Mouse (Mus musculus): ENCODE results near the gene Cacnb2.

Cacnb2 gene

GRCm38 (mm10) chr2:14602788-14603187, at the start of gene Cacnb2:
Cacnb2 (plus strand) TSS chr2:14603088.
- no peak for DNase-seq (ENCODE audit: extremely low read depth, low read depth)

DNA sequence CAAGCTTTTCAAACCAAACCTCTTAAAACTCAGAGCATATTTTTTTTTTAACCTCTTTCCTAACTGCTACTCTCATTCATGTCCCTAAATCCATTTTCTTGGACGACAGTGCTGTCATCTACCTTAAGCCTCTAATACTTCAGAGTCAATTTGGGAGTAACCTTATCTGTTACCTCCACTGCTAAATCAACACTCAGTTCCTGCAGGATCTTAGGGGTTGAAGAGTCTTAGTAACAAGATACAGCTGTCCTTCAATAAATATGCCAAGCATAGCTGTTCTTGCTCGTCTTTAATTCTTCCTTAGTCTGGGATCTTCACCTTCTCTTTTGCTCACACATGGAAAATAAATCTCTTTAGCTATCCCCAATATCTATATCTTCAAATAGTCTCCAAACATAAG, 34.9 kb upstream of the Cacnb2 start:
- DNase-seq (ENCODE audit: extremely low read depth, low read depth) = no peak

DNA sequence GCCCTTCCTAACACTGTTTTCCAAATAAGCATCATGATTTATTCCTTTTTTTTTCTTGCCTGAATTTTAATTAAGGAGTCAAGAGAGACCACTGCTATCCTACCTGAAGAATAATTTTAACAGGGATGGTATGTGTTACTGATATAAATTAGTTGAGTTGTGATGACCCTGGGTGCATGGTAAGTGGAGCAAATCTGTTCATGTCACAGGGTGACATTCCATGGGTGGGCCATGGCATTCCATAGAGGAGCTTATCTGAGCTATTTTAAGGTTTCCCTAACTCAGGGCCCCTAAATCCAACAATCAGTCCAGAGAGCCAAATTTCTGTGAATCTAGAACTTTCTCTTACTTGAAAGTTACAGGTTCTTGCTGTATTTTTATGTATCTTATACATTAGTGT, 31.6 kb upstream of the Cacnb2 start:
- no peak for DNase-seq (ENCODE audit: extremely low read depth, low read depth)

DNA sequence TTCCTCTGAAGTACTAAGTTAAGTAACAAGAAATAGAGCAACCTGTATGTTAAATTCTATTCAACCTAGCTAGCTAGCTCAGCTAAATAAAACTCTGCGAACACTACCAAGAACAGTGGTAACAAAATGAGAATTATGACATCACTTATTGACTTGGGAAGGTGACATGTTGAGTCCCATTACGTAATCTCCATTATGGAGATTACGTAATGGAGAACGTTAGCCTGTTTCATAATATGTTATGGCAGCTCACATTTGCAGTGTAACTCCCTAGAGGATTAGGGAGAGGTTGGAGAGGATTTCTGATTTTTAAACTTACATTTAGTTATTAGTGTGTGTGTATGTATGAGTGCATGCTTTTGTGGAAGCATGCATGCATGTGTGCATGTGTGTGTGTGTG, 13.3 kb upstream of the Cacnb2 start:
- no peak for DNase-seq (ENCODE audit: extremely low read depth, low read depth)

GRCm38 (mm10) chr2:14597909-14598563, 4.9 kb upstream of the Cacnb2 start:
- DNase-seq (ENCODE audit: extremely low read depth, low read depth) = no peak

GRCm38 (mm10) chr2:14603784-14604781, 1.2 kb downstream of the Cacnb2 start:
- no peak for DNase-seq (ENCODE audit: extremely low read depth, low read depth)

DNA sequence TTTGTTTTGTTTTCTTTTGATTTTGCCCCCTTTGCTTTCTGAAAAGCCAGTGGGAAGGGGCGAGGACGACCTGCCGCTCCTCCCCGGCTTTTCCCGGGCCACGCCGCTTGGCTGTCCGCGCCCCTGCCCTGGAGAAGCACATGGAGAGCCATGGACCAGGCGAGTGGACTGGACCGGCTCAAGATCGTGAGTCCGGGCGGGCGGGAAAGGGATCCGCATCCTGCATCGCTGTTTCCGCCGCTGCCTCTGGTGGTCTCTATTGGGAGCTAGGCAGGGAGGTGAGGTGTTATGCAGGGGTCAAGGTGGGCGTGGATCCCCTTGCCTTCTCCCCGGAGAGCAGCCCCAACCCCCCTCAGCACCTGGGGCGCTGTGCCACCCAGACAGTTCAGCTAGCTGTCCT, 1.9 kb downstream of the Cacnb2 start:
- no peak for DNase-seq (ENCODE audit: extremely low read depth, low read depth)

- DNase-seq (ENCODE audit: extremely low read depth, low read depth) = no peak
Measured at GRCm38 (mm10) chr2:14605207-14605606, 2.3 kb downstream of the Cacnb2 start.

DNA sequence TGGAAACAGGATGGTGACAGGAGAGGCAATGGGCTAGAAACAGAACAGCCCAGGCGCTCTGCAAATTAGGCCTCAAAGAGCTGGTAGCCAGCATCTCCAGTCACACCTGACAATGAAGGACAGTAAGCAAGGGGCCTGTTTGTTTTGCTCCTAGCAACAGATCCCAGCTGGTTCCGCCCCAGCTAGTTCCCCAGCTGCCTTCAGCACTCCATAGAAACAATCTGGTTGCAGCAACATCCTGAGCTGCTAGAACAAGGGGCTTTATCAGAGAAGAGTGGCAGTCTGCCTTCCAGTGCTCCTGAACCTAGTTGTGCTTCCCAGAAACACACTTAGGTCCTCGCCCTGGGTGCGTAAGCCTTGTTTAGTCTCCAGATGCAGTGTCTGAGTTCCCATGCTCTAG, 5.7 kb downstream of the Cacnb2 start:
- no peak for DNase-seq (ENCODE audit: extremely low read depth, low read depth)

DNA sequence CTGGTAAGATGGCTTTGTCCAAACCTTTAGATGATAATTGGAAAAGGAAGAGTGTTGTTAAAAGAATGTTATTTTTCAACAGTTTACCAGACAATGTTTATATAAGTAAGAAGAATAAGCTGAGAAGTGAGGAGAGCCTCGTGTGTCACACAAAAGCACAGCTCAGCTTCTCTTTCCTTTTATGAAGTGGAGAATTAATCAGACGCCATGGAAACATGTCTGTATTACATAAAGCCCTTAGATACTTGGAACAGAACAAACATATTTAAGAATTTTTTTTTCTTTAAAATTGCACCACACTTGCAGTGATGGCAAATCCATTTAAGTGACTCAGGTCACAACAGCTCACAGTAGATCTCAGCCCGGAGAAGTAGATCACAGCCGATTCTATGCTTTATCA, 9.8 kb downstream of the Cacnb2 start:
- DNase-seq (ENCODE audit: extremely low read depth, low read depth) = no peak

DNA sequence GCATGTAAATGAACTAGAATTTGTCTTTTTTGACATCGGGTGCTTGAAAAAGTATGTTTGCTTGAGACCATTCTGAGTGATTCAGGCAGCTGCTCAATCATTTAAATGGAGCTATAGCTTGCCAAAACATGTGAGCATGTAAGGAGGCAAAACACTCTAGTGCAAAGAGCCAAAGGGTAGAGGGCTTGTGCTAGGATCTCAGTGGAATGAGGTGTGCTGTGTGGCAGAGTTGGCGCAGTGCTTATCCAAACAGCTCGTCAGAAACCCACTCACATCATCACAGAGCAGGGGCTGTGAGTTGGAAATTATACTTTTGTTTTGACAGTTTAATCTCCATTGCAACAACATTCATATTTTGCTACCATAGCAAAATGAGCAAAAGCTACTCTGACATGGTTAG, 13.5 kb downstream of the Cacnb2 start:
- no peak for DNase-seq (ENCODE audit: extremely low read depth, low read depth)

DNA sequence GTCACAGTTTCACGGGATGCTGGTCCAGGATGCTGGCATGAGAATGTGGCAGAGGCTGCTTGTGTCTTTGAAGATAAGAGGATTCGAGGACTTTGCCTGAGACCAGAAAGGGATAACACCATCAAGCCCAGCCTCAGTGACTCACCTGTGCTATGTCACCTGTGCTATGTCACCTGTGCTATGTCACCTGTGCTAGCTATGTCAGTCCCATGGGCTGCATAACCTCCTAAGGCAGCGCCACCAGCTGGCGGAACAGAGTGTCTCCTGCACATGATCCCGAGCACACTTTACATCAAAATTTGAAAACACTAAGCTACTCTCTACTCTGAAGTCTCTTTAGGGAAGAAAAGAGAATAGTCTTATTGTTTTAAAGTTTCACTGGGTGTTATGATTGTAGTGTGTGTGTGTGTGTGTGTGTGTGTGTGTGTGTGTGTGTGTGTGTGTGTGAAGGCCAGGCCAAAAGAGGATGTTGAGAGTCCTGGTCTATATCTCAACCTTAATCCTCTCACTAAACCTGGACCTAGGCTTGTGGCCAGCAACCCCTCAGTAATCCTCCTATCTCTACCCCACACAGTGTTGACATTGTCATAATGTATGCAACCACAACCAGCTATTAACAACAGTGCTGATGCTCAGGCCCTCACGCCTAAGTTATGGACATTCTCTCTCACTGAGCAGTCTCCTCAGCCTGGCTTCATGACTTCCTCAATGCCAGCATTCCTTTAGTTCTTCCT, 17.4 kb downstream of the Cacnb2 start:
- no peak for DNase-seq (ENCODE audit: extremely low read depth, low read depth)

DNA sequence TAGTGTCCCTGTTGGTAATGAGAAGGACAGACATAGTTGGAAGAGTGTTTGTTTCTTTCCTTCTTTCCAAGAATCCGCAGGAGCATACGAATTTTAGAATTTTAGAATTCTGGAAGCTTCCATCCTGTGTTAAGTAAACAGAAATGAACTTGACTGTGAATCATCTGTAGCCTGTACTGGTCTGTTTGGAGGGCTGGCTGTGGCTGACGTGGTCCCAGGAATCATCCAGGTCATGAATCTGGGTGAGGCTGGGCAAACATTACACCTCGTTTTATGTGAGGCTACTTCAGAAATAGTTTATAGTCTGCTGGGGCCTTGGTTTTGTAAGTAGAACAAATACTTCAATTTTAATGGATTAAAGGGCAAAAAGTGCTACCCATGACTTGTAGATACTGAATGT, 18.0 kb downstream of the Cacnb2 start:
- no peak for DNase-seq (ENCODE audit: extremely low read depth, low read depth)

GRCm38 (mm10) chr2:14623820-14624219, 20.9 kb downstream of the Cacnb2 start:
- no peak for DNase-seq (ENCODE audit: extremely low read depth, low read depth)

DNA sequence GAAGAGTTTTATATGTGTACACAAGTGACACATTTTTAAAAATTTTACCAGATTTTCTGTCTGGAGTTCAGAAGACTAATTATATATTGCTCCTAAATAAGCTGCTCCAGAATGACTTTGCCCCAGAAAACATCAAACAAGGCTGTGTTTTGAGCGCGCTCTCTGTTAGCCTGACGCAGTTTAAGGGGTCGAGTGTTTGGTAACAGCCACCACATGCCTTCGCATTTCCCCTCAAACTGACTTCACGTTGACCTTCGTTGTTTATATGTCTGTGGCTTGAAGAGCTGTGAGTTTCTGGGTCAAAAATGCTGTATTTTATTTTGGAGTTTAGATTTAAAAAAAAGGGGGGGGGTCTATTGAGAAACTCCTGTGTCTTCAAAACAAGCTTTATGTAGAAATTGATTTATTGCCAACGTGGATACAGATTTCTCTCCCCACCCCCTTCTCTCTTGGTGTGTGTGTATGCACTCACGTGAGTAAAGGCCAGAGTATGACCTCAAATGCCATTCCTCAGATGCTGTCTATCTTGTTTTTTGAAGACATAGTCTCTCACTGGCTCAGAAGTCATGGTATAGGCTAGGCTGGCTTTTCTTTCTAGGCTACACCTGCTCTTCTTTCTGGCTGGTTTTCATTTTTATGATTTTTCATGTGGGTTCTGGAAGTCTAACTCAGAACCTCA, 27.1 kb downstream of the Cacnb2 start:
- no peak for DNase-seq (ENCODE audit: extremely low read depth, low read depth)

DNA sequence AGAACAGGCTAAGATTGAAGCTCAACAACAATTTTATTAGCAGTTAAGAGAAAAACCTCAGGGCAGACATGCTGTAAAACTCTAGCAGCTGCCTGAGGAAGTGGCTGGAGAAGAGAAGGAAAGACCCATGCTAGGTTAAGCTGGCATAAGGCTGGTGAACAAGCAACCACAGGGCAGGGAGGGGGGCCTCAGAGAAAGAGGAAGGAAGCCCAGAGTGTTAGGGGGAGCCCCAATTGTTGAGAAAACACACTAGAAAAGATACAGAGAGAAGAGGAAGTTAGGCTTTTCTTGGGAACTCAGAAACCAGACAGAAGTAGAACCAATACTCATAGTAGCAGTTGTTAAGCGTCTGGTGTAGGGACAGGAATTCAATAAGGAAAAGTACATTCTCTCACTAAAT, 28.7 kb downstream of the Cacnb2 start:
- DNase-seq (ENCODE audit: extremely low read depth, low read depth) = peak; percentile 55

- DNase-seq (ENCODE audit: extremely low read depth, low read depth) = no peak
Measured at GRCm38 (mm10) chr2:14633202-14633601, 30.3 kb downstream of the Cacnb2 start.

GRCm38 (mm10) chr2:14639266-14639665, 36.4 kb downstream of the Cacnb2 start:
- DNase-seq (ENCODE audit: extremely low read depth, low read depth) = no peak

DNA sequence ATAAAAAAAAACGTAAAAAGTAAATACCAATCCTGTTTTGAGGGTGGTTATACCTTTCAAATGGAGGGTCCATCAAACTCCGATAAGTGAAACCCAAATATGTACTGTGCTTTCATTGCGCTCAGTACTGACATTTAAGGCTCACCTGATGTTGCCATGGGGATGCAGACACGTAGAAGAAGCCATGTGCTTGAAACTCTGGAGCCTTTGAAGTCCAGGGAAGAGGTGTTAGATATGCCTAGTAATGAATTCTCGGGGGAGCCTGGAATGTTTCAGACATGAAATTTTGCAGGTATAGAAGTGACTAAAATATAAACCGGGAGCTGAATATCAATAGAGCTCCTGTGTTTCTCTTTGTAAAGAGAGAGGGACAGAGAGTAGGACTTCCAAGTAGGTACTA, 37.0 kb downstream of the Cacnb2 start:
- no peak for DNase-seq (ENCODE audit: extremely low read depth, low read depth)

DNA sequence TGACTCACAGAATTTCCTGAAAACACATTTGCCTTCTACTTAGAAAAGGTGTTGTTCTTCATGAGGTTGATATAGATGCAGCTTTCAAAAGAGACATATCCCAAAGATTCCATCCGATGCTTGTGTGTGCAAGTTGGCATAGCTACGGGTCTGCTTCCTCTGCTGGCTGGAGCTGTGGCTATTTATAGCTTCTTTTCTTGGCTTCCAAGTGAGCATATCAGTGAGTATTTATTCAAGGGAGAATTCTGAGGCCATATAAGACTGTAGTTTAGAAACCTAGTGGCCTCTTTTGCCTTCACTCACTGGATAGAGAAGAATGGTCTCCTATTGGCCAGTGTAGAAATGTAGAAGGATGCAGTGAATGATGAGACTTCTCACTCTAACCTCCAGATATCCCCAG, 38.2 kb downstream of the Cacnb2 start:
- no peak for DNase-seq (ENCODE audit: extremely low read depth, low read depth)

DNA sequence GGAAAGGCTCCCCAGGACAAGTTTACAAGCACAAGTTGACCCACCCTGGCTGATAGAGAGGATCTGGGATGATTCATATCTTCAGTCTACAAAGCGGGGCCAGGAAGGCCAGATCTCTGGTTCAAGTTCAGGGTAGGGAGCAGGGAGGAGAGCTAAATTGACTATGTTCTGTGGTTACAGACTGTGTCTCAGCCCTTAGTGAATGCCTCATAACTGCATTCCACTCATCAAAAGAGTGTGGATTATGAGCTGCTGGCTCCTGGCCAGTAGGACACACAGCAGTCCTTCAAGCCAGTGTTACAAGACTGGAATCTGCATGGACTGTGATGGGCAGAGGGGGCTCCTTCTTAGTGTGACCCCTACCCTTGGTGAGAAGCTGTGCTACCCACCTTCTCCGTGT, 48.4 kb downstream of the Cacnb2 start:
- DNase-seq (ENCODE audit: extremely low read depth, low read depth) = no peak

Measured in MEL-GATA-1-ER (cell line).